Mouse (Mus musculus): ENCODE data around the gene Smim4.
A peak's percentile ranks its signal among the peaks of the same experiment; 100 is the strongest.

GRCm38 (mm10) chr14:31105156-31105555 is 23.6 kb downstream of the Smim4 start:
- TF ChIP-seq CTCF (IDR thresholded peaks at IDR 0.05) (no peak), EP300 (IDR thresholded peaks at IDR 0.05) (peak; percentile 57; the same call in 1 of the 2 replicates)
